Mouse (Mus musculus) heart, adult 11 months (tissue): ENCODE data around the gene Gm6034.
"Not testable (repeated sequence)": the region's sequence is repeated elsewhere in the genome, so short reads cannot be mapped to it uniquely, and the experiment has no call there.

ENCODE experiments used
- DNase-seq: peaks from one replicate; pipeline ENCODE4 v3.0.0; 2022

Gene Gm6034

DNA sequence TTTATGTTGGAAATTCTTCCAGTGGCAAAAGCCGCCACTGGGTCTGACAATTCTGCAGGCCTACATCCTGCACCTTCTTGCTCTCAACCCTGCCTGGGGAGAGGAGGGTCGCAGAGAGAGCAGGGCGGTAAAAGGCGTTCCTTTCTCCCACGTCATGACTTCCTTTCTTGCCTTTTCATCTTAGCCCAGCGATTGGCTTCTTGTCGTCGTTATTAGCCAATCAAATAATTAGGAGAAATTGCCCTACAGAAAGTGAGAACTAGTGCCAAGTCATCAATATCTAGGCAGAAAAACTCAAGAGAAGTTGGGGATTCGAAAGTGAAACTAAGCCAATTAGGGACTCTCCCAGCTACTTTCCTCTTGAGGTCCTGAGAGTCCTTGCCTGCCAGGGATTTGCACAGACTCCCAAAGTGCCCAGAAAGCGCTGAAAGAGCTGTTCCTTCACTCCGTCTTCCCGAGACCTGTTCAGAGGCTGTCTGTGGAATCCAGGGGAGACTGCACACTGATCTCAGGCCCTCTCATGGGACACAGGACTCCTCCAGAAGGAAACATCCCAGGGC lies at the start of gene Gm6034, which contains the start of gene H2-T22:
Gene Gm6034 (plus strand): TSS at position 352 of the 560 bp plus-strand sequence.
Gene H2-T22 (minus strand): TSS at position 138 of the 560 bp plus-strand sequence.
- DNase-seq = peak; percentile 99

DNA sequence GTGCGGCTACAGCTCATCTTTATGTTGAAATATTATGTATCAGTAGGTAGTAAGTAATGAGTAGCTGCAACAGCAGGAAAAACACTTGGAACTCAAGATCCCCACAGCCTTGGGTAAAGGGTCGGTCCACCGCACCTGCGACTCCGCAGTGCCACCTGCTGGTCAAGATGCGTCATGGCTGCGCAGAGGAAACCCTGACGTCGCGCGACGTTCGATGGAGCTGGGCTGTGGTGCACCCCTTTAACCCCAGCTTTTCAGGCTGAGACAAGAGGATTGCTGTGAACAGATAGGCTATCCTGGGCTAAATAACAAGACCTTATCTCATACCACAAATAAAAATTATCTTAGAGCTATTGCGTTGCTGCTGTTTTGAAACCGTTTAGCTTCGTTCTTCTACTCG lies 49.1 kb upstream of the Gm6034 start:
- DNase-seq = peak; percentile 97

DNA sequence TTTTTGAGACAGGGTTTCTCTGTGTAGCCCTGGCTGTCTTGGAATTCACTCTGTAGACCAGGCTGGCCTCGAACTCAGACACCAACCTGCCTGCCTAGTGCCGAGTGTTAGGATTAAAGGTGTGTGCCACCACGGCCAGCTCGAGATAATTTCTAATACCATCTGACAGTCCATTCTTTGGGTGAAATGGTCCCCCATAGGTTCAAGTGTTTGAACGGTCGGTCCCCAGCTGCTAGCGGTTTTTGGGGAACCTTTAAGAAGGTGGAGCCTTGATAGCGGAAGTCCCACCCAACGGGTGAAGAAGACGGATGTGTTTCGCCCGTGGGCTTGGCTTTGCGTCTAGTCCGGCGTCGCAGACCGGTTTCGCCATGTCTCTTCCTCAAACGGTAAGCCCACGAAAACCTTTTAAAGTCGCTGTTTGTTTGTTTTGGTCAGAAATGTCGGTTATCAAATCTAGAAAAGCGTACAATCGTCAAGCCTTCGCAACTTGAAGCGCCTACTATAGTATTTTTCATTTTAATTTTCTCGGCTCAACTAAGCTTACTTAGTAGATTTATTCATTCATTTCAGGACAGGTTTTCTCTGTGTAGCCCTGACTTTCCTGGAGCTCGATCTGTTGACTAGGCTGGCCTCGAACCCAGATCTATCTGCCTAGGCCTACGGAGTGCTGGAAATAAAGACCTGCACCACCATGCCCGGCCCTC lies 48.4 kb upstream of the Gm6034 start:
- DNase-seq = peak; percentile 98

DNA sequence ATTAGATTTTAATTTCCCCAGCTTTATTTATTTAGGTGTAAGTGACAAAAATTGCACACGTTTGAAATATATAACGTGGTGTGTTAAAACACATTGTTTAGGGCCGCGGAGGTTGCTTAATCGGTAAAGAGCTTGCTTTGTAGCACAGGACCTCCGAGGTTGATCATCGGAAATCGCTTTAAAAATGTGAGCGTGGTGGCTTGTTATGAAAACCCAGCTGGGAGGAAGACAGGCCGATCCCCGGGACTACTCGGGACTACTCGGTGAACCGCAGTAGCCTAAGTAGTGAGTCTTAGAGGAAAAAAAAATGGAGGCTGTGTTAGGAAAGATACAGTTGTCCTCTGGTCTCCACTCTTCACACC lies 47.9 kb upstream of the Gm6034 start:
- no peak for DNase-seq

DNA sequence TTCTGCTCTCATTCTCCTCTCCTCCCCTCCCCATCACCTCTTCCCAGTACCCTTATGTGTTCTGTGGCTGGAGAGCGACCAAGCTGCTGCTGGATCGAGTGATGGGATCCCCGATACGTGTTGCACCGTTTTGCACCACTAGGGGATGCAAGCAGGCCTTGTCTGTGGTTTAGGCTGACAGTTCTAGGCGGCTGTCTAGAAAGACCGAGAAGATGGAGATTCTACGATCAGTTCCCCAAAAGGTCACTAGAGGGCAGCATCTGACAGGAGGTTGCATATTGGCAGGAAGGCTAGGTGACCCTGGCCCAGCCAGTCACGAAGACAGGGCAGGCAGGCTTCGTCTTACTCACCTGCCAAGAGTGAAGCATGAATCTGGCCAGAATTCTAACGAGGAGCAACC lies 45.8 kb upstream of the Gm6034 start:
- peak; percentile 99 for DNase-seq

DNA sequence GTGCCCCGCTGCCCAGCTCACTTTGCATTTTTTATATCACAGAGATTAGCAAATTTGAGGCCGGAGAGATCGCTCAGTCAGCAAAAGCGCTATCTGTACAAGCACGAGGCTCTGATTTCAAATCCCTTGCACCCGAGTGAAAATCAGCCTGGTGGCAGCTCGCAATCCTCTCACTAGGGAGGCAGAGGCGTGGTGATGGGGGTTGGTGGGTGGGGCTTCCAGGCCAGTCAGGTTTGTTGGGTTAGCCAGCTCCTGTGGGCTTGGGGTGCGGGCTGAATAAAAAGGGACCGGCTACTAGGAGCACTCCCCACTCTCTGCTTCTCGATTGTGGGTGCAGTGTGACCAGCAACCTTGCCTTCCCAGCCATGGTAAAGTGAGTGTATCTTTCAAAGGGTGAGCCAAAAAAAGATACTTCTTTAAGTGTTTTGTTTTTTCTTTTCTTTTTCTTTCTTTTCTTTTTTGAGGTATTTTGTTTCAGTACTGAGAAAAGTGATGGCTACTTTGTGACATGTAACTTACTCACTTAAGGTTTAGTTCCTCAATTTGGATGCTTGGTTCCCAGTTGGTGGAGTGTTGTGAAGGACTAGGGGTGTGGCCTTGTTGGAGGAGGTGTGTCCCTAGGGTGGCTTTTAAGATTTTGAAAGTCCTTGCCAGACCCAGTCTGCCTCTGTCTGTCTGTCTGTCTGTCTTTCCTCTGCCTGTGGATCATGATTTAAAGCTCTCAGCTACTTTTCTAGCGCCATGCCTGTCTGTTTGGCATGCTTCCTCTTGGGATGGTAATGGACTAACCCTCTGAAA lies 44.8 kb upstream of the Gm6034 start:
- DNase-seq = peak; percentile 95

DNA sequence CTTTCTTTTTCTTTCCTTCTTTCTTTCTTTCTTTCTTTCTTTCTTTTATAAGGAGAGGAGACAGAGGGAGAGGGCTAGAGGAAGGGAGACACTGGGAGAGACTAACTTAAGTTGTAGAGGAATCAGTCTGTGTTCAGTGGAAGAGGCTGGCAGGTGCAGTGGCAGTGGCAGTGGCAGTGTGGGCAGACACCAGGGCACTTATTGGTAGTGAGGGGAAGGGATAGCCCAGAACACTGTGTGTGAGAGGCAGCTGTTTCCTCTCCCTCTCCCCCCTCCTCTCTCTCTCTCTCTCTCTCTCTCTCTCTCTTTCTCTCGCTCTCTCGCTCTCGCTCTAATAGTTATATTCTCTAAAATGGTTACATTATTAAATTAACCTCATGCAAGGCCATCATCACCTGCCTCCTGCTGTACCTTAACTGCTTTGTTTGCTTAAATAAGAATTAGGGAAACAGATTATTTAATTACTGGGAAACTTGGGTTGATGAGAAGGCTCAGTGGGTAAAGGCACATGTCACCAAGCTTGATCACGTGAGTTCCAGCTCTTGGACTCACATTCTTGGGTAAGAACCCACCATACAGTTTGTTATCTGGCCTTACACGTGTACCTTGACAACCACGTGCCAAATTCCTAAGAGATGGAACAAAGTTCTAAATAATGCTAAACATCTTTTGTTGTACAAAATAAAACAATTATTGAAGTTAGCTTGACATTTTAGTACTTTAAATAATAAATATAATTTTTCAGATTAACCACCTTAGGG lies 44.0 kb upstream of the Gm6034 start:
- DNase-seq = no peak

DNA sequence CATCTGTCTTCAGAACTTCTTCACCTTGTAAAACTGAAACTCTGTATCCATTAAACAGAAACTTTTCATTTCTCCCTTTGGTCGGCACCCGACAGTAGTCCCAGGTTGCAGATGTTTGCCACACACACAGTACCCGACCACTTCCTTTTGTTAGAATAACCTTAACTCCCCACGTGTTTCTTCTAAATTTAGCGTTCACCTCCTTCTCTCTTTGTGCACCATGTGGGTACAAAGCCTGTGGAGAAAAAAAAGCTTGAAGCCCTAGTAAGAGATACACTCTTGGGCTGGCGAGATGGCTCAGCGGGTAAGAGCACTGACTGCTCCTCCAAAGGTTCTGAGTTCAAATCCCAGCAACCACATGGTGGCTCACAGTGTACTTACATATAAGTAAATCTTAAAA lies 43.4 kb upstream of the Gm6034 start:
- DNase-seq = no peak

DNA sequence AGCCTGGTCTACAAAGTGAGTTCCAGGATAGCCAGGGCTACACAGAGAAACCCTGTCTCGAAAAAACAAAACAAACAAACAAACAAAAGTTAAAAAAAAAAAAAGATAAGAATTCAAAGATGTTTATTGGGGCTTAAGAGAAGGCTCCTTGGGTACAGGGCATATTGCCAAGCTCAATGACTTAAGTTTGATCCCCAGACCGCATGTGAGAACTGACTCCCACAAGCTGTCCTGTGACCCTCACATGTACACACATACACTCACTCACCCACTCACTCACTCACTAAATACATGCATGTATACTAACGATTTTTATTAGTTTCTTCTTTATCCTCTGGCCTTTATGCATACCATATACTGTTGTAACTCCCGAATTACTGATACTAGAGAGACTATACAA lies 42.4 kb upstream of the Gm6034 start:
- no peak for DNase-seq

DNA sequence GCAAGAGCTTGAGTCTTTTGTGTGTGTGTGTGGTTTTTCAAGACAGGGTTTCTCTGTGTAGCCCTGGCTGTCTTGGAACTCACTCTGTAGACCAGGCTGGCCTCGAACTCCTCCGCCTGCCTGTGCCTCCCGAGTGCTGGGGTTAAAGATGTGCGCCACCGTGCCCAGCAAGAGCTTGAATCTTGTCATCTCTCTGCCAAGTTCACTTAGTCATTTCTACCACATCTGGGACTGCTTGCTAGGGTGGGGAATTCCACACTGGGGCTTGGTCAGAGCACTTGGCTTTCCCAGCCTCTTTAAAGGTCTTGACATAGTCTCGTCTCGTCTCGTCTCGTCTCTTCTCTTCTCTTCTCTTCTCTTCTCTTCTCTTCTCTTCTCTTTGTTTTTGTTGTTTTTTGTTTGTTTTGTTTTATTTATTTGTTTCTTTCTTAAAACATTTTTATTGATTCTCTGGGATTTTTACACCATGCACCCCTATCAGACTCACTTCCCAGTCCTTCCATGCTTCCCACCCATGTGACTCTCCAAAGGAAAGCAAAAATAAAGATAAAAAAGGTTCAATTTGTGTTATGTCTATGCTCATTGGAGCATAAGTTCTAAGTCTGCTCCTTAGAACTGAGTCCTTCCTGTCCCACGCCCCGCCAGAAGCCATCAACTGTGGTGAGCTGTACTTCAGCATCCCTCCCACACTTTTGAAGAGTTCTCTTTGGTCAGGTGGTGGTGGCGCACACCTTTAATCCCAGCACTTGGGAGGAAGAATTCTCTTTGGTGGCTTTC lies 41.5 kb upstream of the Gm6034 start:
- no peak for DNase-seq

DNA sequence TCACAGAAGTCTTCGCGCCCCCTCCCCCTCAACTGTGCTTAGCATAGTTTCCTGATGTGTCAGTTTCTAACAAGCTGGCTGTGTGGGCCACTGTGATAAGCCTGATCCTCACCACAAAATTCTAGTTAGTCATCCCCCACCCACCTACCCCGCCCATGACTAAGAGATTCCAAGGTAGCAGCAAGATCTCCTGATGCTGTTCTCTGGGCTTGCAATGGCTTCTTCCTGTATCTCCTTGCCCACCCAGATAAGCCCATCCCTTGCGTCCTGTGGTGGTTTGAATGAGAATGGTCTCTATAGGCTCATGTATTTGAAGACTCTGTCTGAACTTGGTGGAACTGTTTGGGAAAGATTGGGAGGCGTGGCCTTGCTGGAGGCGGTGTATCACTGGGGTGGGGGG lies 40.8 kb upstream of the Gm6034 start:
- DNase-seq = no peak

DNA sequence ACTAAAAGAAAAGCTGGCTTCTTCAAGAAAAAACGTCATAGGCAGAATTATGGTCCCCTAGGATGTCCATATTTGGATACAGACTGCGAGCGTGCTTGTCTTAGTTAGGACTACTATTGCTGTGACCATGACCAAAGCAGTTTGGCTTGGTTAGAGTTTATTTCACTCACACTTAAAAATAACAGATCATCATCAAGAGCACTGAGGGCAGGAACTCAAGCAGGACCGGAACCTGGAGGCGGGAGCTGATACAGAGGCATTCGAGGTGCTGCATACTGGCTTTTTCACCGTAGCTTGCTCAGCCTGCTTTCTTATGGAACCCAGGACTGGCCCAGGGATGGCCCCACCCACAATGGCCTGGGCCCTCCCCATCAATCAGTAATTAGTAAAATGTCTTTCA lies 39.4 kb upstream of the Gm6034 start:
- DNase-seq = no peak

DNA sequence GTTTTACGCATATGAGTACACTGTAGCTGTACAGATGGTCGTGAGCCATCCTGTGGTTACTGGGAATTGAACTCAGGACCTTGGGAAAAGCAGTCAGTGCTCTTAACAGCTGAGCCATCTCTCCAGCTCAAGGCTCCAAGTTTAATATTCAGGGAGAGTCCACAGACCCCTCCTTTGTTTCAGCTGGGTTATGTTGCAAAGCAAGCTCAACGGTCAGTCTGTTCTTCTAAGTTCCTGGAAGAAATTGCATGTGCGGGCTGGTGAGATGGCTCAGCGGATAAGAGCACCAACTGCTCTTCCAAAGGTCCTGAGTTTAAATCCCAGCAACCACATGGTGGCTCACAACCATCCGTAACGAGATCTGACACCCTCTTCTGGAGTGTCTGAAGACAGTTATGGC lies 38.4 kb upstream of the Gm6034 start:
- DNase-seq = not testable (repeated sequence)

DNA sequence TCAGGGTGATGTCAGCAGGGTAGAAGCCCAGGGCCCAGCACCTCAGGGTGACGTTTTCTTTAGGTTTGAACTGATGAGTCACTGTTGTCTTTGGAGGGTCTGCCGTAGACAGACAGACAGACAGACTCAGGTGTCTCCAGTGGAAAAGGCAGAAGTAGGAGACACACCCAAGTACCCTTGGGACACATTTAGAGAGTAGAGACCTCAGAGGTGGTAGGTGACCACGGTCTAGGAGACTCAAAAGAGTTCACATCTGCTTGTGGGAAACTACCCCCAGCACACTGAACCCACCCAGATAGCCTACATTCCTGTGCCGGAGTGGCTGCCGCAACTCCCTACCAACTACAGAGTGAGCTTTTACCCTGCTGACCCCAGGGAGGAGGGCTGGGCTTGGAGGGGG lies 27.8 kb upstream of the Gm6034 start:
- no peak for DNase-seq

DNA sequence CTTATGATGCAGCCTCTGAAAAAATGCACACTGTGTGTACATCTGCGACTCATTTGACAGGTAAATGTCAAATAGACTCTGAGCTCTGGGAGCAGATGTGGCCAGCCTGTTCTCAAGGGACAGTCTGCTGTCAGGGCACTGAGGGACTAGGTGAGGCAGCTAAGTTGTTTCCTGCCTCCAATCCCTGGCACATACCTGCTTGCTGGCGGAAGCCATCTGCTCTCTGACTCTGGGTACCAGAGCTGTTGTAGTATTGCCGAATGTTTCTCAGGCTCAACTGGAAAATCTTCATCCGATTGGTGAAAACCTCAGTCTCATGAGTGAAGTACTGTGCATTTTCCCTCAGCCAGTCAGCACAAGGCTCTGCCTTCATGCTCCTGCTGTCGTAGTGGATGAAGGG lies 25.7 kb upstream of the Gm6034 start:
- no peak for DNase-seq

DNA sequence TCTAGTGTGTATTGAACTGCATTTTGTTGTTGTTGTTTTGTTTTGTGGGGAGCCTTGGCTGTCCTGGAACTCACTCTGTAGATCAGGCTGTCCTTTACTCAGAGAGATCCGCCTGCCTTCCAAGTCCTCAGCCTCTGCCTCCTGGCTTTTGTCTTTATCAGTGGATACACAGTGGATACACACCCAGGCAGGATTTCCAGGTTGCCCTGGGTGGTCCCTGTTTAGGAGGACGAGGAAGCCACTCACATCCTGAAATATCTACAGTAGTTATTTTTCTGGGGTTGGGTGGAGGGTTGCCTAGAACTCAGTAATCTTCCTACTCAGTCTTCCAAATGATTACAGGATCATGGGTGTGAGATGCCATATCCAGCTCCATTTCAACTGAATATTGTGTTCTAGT lies 23.8 kb upstream of the Gm6034 start:
- peak; percentile 98 for DNase-seq

DNA sequence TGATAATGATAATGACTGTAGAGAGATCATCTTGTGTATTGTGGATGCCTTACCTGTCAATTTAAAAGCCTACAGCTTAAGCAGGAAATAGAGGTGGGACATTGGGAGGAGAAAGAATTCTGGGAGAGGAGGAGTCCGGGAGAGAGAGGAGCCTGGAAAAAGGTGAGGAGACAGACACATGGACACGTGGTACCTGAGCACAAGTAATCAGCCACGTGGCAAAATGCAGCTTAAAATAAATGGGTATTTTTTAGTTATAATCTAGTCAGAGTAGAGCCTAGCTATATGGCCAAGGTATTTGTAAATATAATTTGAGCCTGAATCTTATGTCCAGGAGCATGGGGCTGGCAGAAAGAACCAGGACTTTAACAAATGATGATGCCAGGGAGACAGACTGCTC lies 23.2 kb upstream of the Gm6034 start:
- DNase-seq = no peak

DNA sequence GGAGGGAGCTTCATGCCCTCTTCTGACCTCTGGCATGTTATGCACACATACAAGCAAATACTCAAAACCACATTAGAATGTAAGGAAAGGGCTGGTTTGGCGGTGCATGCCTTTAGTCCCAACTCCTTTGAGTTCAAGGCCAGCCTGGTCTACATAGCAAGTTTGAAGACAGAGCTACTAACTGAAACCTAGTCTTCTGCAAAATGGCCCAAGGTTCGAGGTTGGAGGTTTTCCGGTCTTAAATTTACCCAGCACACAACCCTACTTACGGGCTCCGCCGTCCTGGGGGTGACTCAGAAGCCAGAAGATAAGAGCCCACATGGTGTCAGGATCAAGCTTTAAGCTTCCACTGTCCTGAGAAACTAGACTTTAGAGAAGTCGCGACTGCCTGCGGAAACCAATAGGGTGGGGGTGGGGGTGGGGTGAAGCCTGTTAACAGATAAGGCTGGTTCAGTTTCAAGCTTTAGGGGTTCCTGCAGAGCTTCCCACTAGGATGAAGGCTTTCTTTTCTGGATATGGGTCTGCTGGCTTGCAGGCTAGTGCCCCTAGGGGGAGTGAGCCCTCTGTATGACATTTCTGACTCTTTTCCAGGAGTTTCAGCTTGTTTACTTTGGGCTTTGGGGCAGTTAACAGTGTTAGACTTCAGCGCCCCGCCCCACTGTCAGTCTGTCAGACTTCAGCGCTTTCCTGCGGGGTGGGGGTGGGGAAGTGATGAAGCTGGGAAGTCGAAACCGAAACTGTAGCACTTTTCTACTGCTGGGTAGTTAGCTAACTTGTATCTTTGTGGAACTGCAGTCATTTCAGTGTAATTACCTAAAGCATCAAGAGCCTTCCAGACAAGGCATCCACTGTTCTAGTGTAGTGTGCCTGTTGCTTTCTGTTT lies 22.3 kb upstream of the Gm6034 start, which contains the start of gene H2-T24:
Gene H2-T24 (minus strand): TSS at position 370 of the 883 bp plus-strand sequence.
- peak; percentile 99 for DNase-seq

DNA sequence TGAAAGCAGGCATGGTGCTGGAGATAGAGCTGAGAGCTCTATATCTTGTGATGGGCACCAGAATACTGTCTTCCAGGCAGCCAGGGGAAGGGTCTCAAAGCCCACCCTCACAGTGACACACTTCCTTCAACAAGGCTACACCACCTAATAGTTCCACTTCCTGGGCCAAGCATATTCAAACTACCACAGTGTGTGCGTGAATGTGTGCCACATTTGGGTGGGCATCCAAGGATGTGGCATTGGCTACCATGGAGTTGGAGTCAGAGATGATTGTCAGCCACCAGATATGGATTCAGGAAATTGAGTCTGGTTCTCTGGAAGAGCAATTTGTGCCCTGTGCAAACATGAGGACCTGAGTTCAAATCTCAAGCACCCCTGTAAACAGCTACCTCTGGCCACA lies 21.5 kb upstream of the Gm6034 start:
- DNase-seq = peak; percentile 89

DNA sequence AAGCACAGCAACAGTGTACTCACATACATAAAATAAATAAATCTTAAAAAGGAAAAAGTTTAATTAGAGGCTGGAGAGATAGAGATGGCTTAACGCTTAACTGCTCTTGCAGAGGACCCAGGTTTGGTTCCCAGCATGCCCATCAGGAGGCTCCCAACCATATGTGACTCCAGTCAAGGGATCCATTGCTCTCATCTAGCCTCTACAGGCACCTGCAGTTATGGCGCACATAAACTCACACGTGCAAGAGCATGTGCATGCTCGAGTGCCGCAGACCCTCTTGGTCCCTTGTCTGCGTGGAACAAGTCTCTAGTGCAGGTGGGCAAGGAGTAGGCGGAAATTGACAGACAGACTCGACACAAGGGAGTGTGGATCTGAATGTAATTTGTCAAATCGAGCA lies 20.7 kb upstream of the Gm6034 start:
- peak; percentile 88 for DNase-seq

DNA sequence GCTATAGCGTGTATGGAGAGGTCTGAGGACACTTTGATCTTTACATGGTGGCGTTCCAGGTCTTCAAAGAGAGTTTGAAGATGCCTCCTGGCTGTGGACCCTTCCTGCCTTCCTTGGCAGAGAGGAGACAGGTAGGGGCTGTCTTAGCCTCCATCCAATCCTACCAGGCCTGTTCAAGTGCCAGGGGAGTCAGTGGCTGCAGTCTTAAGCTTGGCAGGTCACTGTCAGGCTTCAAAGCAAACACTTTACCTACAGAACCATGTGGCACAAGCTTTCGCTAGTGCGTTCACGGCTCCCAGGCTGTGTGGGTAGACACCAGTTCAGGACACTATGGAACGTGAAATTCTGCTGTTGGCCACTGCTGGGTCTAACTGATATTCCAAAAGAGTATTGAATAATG lies 19.8 kb upstream of the Gm6034 start:
- DNase-seq = peak; percentile 91
